Mouse (Mus musculus): ENCODE results near the gene Dgat2.

GRCm38 (mm10) chr7:99137541-99137940 is 45.0 kb downstream of the Dgat2 start:
- TF ChIP-seq CTCF (IDR thresholded peaks at IDR 0.05; ENCODE audit: control insufficient read depth, insufficient read depth, insufficient read length): no peak
- TF ChIP-seq FOSL1 (IDR thresholded peaks at IDR 0.05; ENCODE audit: insufficient read depth, low read length, poor library complexity, severe bottlenecking): no peak
- TF ChIP-seq MYOG (IDR thresholded peaks at IDR 0.05; ENCODE audit: control insufficient read depth, extremely low read depth, insufficient read length): no peak
- TF ChIP-seq USF1 (IDR thresholded peaks at IDR 0.05; ENCODE audit: low read depth): no peak
- TF ChIP-seq MAX (IDR thresholded peaks at IDR 0.05): no peak

Data from C2C12 (cell line).